Mouse (Mus musculus): ENCODE results near the gene Serpina12.

DNA sequence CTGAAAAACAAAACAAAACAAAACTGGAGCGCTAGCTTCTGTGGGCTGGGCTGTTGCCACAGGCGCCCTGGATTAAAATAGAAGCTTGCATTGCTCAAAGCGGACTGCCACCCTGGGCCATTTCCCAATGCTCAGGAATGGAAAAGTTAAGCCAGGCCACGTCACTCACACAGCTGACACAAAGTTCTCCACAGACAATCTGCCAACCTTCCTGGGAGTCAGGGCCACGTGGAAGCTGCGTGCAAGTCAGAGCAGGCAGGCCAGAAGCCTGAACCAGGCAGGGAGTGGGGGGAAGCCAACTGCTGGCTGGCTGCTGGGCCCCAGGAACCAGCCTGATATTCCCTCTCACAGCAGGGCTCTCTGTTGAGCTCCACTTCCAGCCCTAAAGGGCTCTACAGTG, 2.8 kb downstream of the Serpina12 start:
- no peak for TF ChIP-seq CTCF (IDR thresholded peaks at IDR 0.05; ENCODE audit: low read depth, low read length)
- no peak for TF ChIP-seq GATA2 (IDR thresholded peaks at IDR 0.05; ENCODE audit: borderline replicate concordance, low read depth, low read length)
- TF ChIP-seq GATA1 (IDR thresholded peaks at IDR 0.05; ENCODE audit: borderline replicate concordance, low read length), result no peak

Measured in G1E (cell line).